Mouse (Mus musculus) cerebellum, postnatal 14 days (tissue): Measurements from ENCODE around the gene Tekt1.
"Not testable (repeated sequence)": the region's sequence is repeated elsewhere in the genome, so short reads cannot be mapped to it uniquely, and the experiment has no call there.

ENCODE experiments used
- DNase-seq, 2 experiments: peaks; one replicate each; pipeline ENCODE4 v3.0.0; 2021; ENCODE audit warnings: mixed read lengths in 2 of 2

Tekt1 gene

DNA sequence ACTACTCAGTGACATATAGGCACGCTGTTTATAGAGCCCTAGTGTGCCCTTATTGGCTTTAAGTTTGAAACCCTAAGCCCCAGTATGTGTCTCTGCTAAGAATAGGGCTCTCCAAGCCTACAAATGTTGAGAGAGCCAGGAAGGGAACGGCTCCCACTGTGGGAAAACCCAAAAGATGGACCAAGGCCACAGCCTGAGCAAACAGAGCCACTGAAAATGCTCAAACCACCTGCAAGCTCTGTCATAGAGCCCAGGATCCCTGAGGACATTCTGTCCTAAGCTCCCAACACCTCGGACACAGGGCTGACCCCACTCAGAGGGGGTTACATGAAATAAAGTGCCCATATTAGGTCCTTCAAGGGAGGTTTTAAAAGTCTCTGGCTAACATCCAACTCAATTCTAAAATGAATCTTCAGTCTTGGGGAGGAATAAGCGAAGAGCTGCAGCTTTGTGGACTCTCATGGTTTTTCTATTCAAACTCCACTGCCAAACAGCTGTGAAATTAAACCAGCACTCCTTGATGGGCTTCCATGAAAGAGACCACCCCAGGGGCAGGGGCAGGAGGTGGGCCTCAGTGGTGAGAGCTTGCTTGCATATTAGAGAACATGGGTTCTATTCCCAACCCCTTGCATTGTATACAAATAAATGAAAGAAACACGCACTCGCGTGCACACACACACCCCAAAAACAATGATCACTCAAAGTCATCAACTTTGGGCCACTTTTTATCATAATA is 27.3 kb upstream of the Tekt1 start:
- DNase-seq: peak in 1 of 2 experiments; percentile 42

DNA sequence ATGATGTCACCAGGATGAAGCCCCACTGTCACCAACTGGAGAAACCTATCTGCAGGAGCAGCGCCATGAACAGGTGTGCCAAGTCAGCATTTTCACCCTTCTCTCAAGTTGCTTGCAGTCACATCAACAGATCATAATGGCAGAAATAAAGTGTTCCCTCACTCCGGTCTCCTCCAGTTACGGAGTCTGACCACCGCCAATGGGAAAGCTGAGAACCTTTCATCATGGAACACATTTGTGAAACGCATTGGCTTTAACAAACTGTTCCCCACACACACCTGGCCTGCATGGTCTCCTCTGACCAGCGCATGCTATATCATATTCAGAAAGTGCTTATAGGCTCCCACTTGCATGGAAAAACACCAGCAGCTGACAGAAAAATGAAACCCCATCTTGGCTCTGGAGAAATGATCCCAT is 25.9 kb upstream of the Tekt1 start:
- DNase-seq: no peak

- DNase-seq: no peak
These were observed 17.1 kb upstream of the Tekt1 start for GRCm38 (mm10) chr11:72379351-72379750.

DNA sequence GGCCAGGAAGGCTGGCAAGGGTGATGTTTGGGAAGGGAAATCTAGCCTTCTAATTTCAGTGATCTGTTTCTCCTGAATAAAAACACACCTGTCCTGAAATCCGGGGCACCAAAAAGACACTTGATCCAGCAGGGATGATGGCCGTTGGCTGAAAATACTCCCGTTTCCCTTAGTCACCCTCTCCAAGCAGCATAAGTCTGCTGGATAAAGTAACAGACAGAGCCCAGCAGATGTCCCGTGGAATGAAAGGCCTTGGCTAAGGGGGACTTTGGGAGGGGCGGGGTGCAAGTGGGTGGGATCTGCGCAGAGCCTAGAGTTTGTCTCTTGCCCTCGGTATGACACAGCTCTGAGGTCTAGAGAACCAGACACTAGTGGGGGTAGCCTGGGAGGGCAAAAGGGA is 16.0 kb upstream of the Tekt1 start:
- DNase-seq: no peak

DNA sequence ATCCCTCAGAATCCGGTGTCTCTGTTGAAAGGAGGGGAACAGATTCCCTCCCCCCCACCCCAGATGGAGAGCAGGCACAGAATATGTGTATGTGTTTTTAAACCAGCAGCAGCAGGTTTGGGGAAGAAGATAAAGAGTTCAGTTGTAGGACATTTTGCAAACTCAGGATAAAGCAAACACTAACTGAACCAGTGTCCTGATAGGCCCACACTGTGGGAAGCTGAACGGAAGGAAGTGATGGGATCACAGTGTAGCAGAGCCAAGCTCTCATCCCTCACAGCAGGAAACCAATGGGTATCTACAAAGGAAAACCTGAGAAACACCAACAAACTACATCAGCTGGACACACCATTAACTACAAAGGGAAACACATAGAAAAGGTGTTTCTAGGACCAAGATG is 14.3 kb upstream of the Tekt1 start:
- DNase-seq: no peak

DNA sequence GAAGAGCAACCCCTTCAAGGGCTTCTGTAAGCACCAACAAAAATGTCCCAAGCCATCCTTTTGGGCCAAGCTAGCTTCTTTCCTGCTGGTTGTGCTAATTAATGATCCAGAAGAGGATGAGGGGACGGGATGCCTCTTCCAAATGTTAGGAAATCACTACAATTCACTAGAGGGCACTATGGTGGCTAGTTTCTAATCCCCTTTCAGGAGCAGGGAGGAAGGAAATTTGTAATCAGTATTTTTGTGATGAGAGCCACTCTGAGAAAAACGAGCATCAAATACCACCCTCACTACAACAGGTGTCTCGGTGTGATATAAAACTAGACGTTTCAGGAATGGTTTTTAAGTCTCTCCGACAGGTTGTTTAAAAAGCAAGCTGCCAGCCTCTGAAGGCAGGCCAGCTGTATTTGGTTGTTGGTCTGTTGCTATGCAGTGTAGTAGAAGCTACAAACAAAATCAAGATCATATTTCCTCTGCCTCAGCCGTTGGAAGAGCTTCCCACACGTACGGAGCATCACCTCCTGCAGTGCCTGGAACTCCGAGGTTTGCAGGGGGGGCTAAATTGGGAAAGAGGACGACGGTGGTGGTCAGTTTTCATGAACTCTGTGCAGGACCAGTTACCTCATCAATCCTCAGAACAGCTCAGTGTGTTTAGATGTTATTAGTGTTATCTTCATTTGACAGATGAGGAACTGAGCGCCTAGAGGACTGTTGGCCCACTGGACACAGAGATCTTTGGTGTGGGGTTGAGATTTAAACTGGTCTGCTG is 7.8 kb upstream of the Tekt1 start:
- no peak for DNase-seq

GRCm38 (mm10) chr11:72367934-72368674 is 5.9 kb upstream of the Tekt1 start:
- DNase-seq: peak; percentile 29 to 32

DNA sequence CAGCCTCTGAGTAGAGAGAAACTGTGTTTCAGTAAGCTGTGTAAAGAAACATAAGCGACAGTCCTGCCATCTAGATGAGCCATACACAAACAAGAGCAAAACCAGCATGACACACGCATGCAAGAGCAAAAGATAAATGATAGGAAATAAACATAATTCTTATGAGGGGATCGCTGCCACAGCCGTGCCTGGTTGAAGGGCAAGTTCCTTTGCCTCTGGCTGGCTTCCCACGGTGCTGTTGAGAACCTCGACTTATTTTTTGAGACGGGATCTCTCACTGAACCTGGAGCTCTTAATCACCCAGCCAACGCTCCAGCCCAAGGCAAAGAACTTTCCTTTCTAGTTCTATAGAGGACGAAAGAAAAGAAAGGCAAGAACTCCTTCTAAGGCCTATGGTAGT is 3.9 kb upstream of the Tekt1 start:
- no peak for DNase-seq

GRCm38 (mm10) chr11:72364526-72364925 is 2.3 kb upstream of the Tekt1 start:
- DNase-seq: no peak

- DNase-seq: peak in 1 of 2 experiments; percentile 46
These were observed 1.4 kb upstream of the Tekt1 start for GRCm38 (mm10) chr11:72363523-72364240.

DNA sequence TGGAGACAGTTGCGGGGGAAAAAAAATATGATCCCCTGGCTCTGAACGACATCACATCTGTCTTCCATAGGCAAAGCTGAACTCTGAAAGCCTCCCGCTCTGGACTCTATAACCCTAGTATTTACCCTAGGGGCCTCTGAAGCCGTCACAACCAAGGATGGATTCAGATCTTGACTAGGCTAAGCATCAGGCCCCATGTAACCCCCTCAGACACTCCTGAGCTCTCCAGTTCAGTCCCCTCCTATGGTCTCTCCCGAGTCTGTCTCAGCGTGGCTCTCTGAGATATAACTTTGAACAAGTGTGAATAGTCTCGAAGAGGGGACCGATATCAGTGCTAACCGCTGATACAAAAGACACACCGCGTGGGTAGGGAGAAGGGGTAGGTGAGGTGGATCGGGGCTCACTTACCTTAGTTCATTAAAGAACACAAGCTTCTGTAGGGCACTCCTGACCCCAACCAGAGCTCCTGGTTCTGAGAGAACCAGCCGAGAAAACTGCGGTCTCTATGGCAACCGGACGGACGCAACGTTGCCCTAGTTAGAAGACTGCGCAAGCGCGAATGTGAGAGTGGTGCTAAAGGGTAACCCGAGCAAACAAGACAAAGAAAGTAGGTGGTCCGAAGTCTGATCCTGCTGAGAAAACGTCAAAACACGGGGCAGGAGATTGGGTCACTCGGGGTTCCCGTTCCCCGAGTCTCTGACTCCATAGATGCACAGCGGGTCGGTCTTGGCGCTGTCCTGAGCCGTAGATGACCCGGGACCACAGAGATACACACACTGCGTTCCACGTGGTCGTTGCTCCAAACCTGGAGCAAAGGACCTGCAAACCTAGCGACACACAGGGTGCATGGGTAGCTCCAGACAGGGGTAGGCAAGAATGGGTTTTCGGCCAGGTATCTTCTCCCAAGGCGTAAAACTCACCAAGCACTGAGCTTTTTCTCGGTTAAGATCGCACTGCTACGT is 576 bp downstream of the Tekt1 start:
- peak; percentile 72 to 78 for DNase-seq

- peak; percentile 80 to 92 for DNase-seq
These were observed 7.1 kb downstream of the Tekt1 start for GRCm38 (mm10) chr11:72354971-72355728.

DNA sequence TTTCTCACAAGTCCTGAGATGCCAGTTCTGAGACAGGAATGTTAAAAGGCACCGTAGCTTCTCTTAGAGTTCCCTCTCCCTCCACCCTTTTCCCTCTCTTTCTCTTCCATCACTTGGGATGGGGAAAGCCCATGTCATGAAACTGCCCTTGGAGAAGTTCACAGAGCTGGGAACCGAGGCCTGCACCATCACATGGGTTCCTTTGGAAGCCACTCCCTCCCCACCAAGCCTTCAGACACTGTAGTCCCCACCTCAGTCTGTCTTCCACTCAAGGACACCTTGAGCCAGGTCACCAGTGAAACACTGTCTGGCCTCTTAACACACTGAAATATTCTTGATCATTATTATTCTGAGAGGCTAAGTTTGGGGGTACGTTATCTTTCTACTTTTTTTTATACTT is 9.1 kb downstream of the Tekt1 start:
- no peak for DNase-seq

GRCm38 (mm10) chr11:72352272-72352671 is 10.0 kb downstream of the Tekt1 start:
- no peak for DNase-seq

DNA sequence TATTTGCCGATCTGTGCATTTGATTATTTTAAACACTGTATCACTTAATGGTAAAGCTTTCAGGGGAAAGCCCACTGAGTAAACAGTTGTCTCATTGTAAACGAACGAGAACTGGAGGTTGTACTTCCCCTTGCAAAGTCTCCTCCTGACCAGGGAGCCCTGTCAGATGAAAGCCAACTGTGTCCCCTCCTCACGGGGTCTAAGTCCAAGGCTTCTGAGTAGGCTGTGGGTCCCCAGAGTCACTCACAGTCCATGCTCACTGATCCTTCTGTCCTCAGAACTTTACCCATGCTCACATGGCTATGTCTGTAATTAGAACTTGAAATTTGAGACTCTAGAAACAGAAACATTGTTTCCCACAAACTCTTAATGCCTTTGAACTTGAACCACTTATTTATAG is 12.6 kb downstream of the Tekt1 start:
- DNase-seq: no peak

DNA sequence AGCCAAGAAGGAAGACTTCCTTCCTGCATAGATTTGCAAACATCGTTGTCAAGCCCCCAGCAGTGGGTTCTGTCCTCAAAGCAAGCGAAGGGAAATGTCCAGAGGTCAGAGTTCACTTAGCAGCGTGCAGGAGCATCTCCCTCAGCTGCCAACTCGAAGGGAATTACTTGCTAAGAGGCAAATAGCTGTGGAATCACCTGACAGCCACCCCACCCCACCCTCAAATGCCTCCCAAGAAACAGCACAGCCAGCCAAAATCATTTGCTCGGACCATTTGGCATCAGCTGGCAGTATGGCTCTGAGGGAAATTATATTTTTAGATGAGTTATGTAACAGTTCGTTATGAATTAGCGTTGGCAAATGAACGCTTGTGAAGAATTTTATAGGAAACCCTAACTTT is 13.2 kb downstream of the Tekt1 start:
- peak; percentile 60 to 70 for DNase-seq

- DNase-seq: no peak
These were observed 13.7 kb downstream of the Tekt1 start for GRCm38 (mm10) chr11:72348563-72348962.

- no peak for DNase-seq
These were observed 17.8 kb downstream of the Tekt1 start for GRCm38 (mm10) chr11:72344486-72344885.

GRCm38 (mm10) chr11:72343904-72344303 is 18.3 kb downstream of the Tekt1 start:
- DNase-seq: peak; percentile 50 to 72

- DNase-seq: not testable (repeated sequence)
These were observed 19.0 kb downstream of the Tekt1 start for GRCm38 (mm10) chr11:72343238-72343625.
